Mouse (Mus musculus) liver (tissue): ENCODE results near the gene Olfr370.

ENCODE experiments used
- DNase-seq: peaks from one replicate; pipeline ENCODE4 v3.0.0-alpha.2; 2020; ENCODE audit warnings: mixed read lengths

The Olfr370 gene

GRCm38 (mm10) chr8:83575561-83576515, 40.3 kb downstream of the Olfr370 start:
- DNase-seq = peak; percentile 5

DNA sequence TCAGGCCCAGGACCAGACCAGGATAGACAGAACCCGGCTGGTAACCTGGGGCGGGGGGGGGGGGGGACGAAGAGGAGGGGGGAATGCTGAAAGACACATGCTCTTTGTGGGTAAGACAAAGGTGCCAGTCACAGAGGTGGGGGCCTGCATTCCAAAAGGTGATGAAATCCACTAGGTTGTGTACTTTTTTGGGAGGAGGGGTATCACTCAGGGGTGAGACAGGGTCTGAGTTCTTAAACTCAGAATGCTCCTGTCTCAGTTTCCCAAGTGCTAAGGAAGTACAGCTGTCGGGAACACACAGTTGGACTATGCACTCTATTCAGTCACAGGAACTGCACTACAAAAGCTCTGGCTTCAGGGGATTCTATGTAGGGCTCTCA, 40.9 kb downstream of the Olfr370 start:
- no peak for DNase-seq

- DNase-seq = peak; percentile 1
Measured at GRCm38 (mm10) chr8:83576921-83577320, 41.3 kb downstream of the Olfr370 start.

DNA sequence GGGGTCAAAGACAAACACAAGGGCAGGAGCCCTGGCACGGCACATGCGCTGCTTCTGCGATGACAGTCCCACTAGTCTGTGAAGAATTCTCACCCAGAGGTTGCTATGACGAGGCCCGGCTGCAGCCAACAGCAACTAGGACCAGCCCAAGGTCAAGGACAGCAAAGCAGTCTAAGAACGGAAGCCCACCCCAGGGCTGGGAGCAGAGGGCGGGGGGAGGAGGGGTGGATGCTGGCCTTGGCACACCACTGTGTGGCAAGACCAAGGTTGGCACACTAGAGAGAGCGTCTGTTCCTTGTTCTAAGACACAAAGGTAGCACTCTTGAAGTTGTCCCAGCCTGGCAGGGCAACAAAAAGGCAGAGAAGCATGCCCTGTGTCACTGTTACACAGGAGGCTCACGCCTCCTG, 41.8 kb downstream of the Olfr370 start:
- peak; percentile 5 for DNase-seq

GRCm38 (mm10) chr8:83578131-83579055, 42.8 kb downstream of the Olfr370 start:
- peak; percentile 2 for DNase-seq

GRCm38 (mm10) chr8:83579676-83580075, 44.1 kb downstream of the Olfr370 start:
- DNase-seq = peak; percentile 2

DNA sequence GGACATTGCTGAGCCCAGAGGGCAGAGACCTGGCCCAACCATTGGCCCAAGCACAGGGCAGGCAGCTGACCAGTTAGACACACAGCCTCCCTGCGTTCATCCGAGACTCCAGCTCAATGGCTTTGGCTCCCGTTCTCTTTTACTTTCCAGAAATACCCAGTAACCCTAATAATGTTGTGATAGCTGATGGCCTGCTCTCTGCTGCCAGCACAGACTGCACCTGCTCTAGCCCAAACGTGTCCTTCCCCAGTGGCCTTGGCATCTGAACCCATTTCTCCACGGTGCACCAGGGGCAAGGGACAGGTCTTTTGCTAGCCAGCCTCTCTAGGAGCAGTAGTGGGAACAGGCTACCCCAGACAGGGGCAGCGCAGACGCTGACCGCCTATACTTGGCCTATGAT, 45.2 kb downstream of the Olfr370 start:
- no peak for DNase-seq

GRCm38 (mm10) chr8:83582226-83582625, 46.6 kb downstream of the Olfr370 start:
- no peak for DNase-seq

- DNase-seq = no peak
Measured at GRCm38 (mm10) chr8:83583236-83583635, 47.7 kb downstream of the Olfr370 start.

GRCm38 (mm10) chr8:83584771-83585170, 49.2 kb downstream of the Olfr370 start:
- DNase-seq = no peak

GRCm38 (mm10) chr8:83585333-83585732, 49.8 kb downstream of the Olfr370 start:
- DNase-seq = no peak

DNA sequence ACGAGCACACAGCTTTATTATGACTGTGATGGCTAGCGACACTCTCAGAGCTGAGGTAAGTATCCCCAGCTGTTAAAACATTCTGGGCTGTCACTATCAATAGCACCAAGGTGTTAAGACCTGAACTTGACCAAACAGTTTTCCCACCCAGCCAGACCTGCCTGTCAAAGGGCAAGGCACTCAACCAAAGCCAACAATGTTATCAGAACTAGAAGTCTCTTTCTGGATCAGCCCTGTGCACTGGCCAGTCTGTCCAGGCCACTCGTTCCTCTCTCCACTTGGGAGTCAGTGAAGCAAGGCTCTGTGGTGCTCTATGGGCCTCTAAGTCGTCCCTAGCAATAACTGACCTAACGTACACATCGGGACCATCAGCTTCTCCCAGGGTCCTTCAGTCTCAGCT, 52.1 kb downstream of the Olfr370 start:
- DNase-seq = no peak

DNA sequence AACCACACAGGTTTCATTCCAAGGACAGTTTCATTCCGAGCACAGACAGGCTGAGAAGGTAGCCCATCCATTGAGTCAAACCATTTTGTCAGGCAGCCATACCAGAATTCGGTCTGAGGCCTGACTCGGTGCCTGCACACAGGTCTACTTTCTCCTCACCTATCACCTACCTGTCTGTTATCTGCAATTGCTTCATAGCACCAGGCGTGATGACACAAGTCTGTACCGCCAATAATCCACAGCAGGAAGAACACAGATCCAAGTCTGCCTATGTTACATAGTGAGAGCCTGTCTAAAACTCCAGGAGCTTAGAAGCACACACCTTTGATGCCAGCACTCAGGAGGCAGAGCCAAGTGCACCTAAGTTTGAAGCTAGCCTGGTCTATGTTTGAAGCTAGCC, 53.3 kb downstream of the Olfr370 start:
- no peak for DNase-seq

DNA sequence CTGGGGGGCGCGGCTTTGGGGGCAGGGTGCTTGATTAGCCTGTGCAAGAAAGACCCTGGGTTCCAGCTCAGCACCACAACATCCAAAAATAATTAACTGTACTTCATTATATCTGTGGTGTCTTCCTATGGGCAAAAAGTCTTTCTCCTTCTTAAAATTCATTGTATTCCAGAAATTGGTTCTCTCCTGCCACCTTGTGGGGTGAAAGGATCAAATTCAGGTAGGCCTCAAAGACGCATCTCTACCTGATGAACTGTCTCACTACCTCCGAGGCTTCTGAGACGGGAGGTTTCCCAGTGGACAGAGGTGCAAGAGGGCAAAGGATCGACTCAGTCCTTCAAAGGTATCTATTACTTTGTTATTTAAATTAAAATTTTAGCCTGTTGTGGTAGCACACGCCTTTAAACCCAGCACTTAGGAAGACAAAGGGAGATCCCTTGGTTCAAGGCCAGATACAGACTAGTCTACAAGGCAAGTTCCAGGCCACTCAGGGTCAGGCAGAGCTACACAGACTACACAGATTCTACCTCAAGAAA, 55.0 kb downstream of the Olfr370 start:
- no peak for DNase-seq

DNA sequence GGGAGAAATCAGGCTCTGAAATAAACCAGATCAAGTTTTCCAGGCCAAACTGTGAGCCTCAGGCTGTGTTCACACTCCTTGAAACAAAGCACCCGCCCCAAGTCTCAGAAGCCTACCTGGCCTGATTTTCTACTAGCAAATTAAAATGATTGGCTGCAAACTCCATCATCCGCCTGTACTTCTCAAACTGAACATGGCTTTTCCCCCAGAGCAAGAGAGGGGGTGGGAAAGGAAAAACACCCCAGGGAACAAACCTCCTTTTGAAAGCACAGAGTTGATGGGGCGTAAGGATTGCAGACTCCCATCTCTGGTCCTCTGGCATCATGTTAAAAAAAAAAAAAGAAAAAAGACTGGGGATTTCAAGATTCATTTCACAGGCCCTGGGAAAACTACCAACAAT, 57.1 kb downstream of the Olfr370 start:
- no peak for DNase-seq

GRCm38 (mm10) chr8:83593325-83594166, 58.0 kb downstream of the Olfr370 start:
- DNase-seq = no peak

- peak; percentile 99 for DNase-seq
Measured at GRCm38 (mm10) chr8:83594167-83595049, 58.8 kb downstream of the Olfr370 start.
